Mouse (Mus musculus): ENCODE data around the gene Atn1.
A peak's percentile ranks its signal among the peaks of the same experiment; 100 is the strongest.

Atn1 gene

DNA sequence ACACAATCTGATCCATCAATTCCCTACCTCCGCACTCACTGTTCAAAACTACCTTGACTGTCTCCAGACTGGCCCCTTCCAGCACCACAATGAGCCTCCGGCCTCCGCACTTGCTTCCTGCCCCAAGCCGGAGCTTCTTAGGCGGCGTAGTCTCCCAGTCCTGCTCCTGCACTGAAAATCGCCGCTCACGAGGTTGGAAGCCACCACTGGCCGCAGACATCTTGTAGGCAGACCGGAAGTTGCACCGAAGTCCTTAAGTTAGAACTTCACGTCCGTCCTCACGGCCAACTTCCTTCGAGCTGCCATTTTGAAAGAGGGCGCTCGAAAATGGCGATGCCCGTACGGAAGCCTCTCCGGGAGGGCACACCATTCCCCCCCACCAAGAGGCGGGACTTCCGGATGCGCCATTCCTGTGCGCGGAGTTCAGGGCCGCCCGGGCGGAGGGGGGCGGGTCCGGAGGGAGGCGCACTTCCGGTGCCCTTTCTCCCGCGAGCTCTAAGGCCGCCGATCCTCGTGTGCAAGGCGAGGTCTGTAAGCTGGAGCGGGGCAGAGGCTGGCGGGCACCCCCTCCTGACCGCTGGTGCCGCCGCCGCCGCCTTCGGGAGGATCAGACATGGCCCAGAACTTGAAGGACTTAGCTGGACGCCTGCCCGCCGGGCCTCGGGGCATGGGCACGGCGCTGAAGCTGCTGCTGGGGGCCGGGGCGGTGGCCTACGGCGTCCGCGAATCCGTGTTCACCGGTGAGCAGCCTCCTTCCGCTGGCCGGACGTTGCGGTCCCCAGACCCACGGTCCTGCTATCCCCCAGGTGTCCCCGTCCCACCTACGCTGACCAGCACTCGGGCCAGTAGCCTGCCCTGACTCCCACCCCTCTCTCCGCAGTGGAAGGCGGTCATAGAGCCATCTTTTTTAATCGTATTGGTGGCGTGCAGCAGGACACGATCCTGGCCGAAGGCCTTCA, 44.2 kb downstream of the Atn1 start, which contains the start of the genes Emg1 and Phb2:
Emg1 (minus strand) TSS at position 355 of the 959 bp plus-strand sequence.
Phb2 (plus strand) TSS at position 513 of the 959 bp plus-strand sequence.
- DNase-seq (ENCODE audit: low spot score in 2 of 2) = peak; percentile 93 to 99

DNA sequence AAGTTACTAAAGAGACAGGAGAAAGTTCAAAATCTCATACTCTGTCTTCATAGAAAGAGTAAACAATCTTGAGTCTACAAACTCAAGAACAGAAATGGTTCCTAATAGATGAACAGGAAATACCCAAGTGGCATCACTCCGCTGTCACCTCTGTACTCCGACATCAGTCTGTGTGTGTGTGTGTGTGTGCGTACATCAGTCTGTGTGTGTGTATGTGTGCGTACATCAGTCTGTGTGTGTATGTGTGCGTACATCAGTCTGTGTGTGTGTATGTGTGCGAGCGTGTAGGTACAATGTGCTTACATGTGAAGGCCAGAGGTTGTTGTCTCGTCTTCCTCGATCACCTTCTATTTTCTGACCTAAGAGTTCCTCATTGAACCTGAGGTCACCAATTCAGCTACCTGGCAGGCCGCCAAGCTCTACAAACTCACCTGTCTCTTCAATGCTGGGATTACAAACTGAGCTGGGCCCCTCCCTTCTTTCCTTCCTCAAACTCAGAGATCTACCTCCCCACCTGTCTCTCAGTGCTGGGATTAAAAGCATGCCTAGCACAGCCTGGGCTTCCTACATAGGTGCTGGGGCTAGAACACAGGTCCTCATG, 47.9 kb downstream of the Atn1 start:
- no peak for DNase-seq (ENCODE audit: low spot score in 2 of 2)

DNA sequence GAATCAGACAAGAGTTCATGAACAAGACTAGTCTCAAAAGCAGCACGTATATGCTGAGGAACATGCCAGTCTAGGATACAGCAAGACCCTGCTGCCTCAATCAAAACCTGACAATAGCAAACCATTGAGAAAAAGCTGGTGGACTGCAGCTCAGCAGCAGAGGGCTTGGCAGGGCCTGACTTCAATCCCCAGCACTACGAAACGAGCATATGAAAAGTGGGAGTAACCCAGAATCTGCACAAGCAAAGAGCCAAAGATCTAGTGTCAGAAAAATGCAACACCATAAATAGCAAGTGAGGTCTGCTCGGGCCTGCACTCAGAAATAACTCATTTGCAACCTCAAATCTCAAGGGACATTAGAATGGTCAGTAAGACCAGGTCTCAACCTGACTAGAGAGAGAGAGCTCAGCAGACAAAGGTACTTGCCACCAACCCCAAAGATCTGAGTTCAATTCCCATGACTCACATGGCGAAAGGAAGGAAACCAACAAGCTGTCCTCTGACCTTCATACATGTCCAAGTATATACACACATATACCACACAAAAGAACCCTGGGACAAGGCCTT, 50.2 kb downstream of the Atn1 start:
- DNase-seq (ENCODE audit: low spot score in 2 of 2) = no peak

DNA sequence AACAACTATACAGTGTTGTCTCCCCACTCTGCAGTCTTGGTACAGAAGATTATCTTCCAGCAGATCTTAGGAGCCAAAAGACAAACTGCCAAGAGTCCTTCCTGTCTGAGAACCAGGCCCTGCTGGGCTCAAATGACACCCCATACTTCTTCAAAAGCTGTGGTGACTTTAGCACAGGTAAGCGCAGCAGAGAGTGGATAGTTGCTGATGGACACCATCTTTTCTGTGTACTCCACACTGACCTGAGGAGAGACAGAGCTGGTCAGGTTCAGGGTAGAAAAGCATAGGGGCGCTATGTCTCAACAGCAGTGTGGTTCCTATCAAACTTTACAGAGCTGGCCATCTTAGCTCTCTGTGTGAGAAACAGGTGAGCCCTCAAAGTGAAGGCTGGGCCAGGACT, 51.9 kb downstream of the Atn1 start:
- no peak for DNase-seq (ENCODE audit: low spot score in 2 of 2)

DNA sequence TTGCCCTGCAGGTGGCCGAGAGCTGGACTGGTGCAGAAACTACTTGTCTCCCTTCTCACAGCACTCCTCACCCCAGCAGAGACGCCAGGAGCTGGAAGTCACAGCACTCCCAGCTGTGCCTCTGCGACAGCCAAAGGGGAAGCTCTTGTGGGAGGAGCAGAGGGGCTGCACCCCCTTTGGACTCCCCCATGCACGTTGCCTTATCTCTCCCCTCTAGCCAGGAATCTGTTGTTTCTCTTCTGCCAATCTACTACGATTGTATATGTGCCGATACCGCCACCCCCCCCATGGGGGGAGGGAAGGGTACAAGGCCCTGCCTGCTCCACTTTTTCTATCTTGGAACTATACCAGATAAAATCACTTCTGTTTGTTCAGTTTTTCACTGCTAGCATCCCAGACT, 52.5 kb downstream of the Atn1 start:
- no peak for DNase-seq (ENCODE audit: low spot score in 2 of 2)

DNA sequence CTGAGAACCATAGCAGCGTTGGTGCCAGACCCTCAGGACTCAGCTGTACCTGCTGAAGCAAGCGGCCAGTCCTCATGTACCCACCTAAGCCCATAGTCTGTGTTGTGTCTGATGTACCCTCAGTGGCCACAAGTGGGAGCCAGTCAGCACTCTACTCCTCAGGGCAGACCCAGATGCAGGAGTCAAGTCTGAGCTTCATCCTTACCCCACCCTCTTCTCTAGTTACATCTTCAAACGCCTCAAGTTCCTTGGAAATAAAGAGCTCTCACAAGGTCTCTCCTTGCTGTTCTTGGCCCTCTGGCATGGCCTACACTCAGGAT, 53.6 kb downstream of the Atn1 start:
- peak; percentile 70 to 84 for DNase-seq (ENCODE audit: low spot score in 2 of 2)

DNA sequence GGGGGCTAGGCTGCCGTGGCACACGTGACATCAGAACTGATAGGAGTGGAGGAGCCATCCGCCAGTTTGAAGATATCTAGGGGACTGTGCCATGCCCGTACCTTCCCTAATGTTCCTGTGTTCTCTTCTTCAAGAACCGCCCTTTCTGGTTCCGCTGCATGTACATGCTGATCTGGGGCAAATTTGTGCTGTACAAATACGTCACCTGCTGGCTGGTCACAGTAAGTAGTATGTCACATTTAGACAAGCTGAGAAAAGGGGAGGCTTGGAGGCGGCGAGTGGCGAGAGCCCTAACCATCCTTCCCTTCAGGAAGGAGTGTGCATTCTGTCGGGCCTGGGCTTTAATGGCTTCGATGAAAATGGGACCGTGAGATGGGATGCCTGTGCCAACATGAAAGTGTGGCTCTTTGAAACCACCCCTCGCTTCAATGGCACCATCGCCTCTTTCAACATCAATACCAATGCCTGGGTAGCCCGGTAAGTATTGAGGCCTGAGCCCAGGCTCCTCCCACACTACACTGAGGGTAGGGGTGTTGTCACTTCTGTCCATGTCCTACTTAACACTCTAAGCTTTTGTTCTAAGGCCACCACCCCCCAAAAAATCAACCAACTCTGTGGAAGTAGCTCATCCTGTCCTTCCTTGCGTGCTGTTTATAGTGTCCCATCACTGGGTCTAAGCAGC, 54.1 kb downstream of the Atn1 start:
- DNase-seq (ENCODE audit: low spot score in 2 of 2) = no peak

DNA sequence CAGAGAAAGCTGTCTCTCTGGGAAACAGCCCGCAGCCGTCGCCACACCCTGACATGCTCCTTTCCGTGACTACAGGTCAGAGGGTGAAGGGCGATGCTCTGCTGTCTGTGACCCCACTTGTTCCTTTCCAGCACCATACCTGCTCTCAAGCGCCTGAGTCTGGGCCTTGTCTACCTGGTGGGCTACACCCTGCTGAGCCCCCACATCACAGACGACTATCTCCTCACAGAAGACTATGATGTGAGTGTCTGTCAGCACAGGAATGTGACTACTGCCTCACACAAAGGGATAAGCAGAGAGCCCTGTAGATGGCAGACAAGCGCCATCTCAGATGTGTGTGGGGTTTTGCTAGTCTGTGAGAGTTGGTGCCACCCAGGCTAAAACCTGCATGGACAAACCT, 55.0 kb downstream of the Atn1 start:
- DNase-seq (ENCODE audit: low spot score in 2 of 2) = peak in 1 of 2 experiments; percentile 55

DNA sequence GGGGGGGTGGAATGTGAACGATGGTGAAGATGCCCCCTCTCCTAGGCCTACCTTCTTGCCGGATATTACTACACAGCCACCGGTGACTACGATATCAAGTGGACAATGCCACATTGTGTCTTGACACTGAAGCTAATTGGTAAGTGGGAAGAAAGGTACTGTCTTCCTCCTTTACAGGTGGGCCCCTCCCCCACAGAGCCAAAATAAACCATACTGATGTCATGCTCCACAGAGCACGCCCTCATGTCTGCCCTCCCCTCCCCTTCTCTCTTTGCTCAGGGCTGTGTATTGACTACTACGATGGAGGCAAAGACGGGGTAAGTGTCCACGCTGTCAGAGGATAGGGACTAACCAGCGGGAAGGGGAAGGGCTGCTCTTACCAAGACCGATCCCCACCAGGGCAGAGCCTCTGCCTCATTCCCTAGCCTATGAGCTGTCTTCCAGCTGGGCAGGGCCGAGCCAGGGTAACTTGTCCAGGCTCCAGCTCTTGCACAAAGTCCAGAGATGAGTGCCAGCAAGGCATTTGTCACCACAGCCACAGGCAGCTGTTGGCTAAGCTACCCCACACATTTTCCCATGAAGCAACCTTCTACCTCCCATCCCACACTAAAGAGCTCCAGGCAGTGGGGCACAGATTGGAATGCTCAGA, 56.2 kb downstream of the Atn1 start:
- DNase-seq (ENCODE audit: low spot score in 2 of 2) = no peak

DNA sequence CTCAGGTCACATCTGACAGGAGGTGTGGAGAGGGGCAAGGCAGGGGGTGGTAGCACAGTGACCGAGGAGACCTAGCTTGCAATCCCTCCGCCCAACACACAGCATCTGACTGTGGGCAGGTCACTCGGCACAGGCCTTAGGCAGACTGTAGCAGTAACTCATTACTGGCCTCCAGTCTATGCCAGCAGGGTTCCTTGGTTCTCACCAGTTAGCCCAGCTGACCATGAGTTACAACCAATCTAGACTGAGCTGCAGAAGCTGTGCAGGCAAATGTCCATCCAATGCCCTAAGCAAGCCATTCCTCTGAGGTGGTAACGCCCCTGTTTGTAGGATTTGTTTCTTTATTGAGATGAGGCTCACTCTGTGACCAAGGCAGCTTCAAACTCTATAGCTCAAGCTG, 57.0 kb downstream of the Atn1 start:
- DNase-seq (ENCODE audit: low spot score in 2 of 2) = no peak

DNA sequence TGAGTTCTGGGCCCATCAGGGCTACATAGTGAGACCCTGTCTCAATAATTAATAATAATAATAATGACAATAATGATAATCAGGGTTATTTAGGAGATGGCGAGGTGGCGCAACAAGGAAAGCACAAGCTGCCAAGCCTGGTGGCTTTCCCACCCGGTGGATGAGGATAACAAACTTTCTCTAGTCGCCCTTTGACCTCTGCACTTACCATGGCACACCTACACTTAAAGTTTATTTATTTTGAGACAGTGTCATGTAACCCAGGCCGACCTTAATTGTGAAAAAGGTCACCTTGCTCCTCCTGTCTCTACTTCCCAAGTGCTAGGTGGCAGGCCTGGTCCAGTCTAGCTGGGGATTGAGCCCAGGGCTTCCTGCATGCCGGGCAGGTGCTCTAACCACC, 57.6 kb downstream of the Atn1 start:
- DNase-seq (ENCODE audit: low spot score in 2 of 2) = no peak

DNA sequence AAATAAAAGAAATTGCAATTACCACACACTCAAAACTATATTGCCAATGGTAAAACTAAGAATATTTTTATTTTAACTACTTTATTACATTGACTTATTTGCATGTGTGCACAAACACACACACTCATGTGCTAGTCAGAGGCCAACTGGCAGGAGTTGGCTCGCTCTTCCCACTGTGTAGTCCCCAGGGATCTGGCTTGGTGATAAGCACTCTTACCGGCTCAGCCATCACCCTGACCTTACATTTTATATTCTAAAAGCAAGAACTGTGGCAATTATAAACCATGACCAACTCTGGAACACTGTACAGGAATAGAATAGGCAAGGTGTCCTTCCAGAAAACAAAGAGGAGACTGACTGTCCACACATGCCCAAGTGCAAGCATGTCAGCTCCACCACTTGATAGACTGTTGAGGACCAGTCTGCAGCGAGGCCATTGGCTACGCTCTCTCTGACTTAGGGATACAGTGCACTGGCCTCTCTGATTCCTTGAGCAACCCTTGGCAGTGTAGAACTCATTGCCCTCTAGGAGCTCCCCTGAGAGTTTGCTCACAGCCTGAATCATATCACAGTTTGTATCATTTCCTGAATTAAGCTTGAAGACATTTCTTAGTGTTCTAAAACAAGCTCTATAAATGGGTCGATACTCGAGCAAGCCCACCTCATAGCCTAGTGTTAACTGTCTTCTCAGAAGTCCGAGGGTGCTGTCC, 59.7 kb downstream of the Atn1 start:
- DNase-seq (ENCODE audit: low spot score in 2 of 2) = no peak

DNA sequence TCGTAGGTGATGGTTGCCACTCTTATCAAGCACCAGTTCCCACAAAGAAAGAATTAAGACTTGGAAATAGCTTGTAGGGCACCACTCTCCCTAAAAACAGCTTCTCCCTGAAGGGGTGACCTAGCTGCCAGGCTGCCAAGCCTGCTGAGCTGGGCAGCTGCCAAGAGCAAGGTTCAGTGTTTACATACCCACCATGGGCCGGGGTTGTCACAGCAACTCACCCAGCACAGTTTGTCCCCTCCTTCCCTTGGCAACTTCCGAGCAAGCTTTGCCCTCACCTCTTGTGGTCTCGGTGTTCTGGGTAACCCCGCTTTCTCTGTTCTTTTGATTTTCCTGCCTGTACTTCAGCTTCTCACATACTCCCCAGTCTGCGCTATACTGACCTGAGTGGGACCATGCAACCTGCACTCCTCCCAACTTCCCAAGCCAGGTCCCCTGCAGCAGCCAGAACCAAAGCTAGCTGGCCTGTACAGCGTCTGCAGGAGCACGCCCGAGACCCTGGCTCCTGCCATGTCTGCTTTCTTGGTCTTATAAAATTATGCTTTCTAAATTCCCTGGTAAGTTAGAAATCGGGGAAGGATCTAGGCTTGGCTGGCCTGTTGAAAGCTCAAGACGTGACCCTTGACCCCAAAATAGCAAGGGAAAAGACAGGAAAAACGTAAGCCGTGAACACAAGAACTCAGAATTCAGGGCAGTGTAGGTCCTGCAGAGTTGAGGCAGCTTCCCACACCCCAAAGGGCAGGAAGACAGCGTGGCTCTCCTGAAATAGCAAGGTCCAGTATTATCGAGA, 62.0 kb downstream of the Atn1 start:
- DNase-seq (ENCODE audit: low spot score in 2 of 2) = no peak

DNA sequence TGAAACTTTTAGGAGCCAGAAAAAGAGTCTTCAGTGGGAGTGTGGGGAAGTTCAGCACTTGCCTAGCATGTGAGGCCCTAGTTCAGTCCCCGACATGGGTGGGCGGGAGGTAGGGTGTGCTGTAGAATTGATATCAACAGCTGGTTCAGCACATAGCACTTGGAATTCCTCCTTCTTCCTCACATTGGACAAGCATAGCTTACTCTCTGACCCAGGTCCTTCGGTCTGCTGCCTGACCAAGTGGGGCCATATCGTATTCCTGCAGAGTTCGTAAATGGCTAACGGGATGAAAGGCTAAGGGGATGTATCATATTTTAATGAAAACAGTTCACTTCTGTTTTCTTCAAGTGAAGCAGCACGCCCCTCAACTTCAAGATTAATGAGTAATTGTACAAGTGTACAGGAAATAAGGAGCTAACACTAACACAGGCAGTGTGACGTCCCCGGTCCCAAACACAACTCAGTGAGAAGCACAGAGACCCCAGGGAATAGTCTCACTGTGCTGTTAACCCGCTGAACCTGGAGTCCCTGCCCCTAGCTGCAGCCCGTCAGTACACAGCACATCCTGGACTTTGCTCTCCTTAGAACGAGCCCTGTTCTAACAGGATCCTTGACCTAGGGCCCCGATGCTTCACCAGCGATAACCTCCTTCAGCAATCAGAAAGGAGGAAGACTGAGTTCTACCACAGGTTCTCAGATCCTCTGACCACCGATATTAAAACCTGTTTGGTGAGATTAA, 62.9 kb downstream of the Atn1 start:
- DNase-seq (ENCODE audit: low spot score in 2 of 2) = no peak
